Mouse (Mus musculus) cerebellum, adult 11 months (tissue): Measurements from ENCODE around the gene Fbxl13.
A peak's percentile ranks its signal among the peaks of the same experiment; 100 is the strongest.

Experiments used
- DNase-seq: peaks from one replicate; pipeline ENCODE4 v3.0.0; 2022

Gene Fbxl13

DNA sequence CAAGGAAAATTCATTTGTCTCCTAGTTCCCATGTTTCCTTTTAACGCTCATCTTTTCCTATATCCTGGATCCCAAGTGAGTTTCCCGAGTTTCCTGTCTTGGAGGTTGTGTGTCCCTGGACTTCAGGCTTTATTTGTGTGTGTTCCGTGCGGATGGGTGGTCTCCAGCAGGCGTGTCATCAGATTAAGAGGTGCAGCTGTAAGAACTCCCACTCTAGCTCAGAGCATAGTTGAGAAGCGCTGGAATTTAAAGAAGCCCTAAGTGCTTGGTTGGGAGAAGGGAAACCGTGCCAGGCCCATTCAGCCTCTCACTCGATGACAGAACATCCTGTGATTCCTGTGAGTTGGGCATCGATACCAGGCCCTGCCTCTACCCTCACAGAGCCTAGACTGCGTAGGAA, 132.1 kb downstream of the Fbxl13 start:
- no peak for DNase-seq

DNA sequence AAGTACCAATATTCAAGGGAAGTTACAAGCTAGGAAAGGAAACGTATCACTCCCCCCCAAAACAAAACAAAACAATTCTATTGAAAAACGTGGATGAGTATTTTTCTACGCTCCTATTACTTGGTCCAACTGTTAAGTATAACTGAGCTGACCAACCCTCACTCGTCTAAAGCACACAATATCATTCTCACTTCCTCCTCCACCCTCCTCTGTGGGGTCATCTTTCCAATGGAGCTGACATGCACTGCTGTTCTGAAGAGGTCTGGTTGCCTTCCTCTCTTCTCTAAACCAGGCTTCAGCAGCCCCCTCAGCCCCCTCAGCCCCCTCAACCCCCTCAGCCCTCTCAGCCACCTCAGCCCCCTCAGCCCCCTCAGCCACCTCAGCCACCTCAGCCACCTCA, 135.6 kb downstream of the Fbxl13 start:
- no peak for DNase-seq

DNA sequence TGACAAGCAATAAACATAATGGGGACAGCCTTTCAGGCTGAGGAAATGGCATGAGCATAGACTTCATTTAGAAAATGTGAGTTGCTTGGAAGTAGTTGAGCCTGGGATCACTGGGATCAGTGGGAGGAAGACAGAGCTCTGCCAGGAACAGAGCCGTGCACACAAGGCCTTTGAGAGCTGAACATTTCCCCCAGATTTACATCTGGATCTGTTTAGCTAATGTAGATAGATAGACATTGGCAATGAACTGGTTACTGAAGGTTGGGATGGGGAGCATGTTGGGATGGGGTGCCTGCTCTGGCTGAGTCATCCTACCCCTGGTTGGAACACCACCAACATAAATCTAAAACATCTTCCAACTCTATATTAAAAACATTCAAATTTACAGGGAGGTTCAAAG, 138.5 kb downstream of the Fbxl13 start:
- no peak for DNase-seq

DNA sequence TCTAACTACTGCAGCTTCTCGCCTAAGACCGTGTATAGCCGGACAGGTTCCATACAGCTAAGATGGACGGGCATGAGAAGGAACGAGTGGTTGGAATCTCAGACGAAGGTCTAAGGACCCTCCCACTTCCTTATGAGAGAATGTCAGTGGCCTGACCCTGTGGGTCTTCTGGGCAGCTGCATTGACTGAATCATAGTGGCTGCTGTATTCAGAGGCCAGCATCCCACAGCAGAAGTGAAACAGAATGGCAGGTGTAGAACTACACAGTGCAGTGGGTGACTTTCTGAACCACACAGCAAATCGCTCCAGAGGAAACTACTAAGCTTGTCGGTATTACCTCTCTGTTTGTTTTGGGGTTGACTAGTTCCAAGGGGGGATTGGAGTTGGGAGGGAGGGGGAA, 140.3 kb downstream of the Fbxl13 start:
- no peak for DNase-seq

DNA sequence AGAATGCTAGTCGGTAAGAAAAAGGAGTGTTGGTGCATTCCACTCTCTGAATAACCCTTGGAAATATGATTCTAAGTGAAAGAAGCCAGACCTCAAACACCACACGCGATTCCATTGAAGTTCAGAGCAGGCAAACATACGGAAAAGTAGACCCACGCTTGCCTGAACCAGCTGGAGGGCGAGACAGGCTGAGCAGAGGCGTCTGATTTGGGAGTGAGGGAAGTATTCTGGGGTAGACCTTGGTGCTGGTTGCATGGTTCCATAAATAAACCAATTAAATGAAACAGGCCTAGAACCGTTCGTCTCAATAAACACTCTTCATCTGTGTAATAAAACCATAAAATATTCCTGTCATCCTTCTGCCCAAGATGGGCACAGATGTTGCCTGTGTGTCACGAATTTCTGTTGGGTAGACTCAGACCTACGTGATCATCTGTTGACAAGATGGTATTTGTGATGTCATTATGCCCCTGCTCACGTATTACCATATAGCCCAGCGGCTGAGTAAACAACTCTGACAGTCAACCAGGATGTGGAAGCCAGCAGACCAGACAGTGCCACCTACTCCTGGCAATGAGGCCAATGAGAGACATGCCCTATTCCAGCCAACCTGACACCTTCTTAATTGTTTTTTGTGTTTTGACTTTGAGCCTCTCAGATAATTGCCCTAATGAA, 142.4 kb downstream of the Fbxl13 start:
- no peak for DNase-seq

DNA sequence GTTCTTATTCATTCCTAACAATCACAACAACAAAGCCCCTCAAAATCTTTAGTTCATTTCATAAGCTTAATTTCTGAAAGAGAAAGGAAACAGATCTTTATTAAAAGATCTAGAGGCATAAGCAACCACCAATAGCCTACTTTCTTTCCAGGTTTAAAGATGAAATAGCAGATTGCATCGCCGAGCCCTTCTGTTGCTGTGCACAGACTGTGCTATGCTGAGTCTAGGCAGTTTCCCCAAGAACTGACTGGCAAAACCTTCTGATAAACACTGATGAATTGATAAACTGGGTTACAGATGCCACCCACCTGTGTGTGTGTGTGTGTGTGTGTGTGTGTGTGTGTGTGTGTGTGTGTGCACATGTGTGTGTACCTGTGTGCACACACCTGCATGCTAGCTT, 144.5 kb downstream of the Fbxl13 start:
- no peak for DNase-seq

DNA sequence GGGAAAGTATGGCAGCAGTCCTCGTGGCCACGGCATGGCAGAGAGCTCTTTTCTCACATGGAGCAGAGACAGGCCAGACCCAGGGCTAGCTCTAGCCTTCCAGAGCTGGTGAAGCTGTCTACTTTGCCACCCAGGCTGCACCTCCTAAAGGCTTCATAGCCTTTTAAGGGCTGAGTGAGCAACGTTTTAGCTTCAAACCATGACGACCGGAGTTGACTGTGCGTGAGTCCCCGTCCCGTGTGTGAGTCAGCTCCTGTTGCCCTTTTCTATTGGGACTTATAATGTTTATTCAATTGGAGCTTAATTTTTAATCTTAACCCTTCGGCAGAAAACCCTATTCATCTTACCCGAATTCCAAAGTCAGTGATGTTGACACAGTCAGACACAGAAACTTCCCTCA, 145.3 kb downstream of the Fbxl13 start:
- no peak for DNase-seq

DNA sequence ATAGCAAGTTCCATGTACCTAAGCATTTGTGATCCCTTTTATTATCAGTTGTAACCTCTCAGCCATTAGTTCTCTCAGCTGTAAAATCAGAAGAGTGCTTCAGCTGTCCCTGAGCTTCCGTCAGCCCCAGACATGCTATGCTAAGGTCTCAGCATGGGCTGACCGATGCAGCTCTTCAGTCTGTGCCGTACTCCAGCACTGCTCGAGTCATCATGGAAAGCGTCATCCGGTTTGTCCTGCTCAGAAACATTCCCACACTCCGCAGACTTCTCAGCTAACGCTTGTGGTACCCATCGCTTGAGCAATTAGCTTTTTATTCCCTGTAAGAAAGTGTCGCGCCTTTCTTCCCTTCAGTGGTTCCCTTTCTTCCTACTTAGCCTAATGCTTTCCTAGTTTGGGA, 146.5 kb downstream of the Fbxl13 start:
- DNase-seq: no peak

DNA sequence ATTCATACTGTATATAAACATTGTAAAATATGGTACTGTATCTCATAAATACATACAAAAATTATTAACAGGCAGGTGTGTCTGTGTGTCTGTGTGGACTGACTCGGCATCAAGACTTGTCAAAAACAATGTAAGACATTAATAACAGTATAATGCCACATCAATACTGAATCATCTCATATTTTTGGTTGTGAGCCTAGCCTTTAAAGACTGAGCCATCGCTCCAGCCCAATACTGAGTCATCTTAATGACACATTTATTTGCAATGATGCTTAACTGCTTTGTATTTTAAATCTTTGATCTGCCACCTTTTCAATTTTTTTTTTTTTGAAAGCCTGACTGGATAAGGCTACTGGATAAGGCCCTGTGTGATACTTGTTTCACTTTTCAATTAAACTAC, 146.9 kb downstream of the Fbxl13 start:
- DNase-seq: no peak

DNA sequence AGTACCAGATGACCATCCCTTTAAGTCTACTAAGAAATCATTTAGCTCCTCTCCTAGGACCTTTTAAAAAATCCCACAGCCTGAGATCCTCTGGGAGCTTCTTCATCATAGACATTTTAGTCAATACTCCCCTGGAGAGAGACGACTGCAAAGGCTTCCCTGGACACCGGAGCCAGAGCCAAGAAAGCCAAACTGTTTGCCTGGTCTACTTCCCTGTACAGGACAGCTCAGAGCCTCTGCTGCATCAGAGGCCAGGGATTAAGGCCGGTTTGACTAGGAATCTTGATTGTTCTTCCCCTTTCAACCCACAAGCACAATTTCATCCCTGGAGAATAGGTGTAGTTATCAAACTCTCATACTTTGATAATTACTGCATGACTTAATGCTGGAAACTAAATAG, 148.6 kb downstream of the Fbxl13 start:
- DNase-seq: no peak

DNA sequence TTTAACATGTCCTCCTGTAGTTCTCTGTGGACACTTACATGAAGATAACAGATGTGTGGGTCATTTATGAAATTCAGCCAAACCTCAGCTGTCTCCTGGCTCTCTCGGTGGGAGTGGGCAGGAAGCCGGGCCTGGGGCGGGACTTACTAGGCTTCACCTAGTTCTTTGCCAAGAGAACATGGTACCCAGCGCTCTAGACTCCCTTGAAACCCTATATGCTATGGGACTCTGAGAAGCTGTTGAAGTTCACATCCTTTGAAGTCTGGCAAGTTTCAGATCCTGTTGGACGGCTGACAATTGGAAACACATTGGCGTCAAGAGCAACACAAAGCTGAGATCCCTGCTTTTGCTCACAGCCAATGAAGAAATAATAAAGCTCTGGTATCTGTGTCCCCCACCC, 149.1 kb downstream of the Fbxl13 start:
- DNase-seq: no peak

DNA sequence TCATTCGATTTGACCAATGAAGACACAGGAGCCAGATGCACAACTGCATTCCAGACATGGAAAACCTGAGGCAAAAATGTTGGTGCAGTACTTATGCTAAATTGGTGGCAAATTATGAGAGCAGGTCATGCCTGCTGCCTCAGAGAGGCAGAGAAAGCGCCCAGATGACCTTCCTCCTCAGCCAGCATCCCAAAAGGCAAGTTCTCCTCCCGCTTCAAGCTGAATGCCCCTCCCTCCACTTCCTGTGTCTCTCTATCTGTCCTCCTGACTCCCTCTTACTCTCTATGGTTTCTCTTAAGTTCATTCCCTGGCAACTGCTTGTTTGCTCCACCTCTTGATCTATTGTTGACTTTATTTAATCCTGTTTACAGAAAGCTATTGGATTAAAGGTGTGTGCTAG, 150.7 kb downstream of the Fbxl13 start:
- DNase-seq: no peak

DNA sequence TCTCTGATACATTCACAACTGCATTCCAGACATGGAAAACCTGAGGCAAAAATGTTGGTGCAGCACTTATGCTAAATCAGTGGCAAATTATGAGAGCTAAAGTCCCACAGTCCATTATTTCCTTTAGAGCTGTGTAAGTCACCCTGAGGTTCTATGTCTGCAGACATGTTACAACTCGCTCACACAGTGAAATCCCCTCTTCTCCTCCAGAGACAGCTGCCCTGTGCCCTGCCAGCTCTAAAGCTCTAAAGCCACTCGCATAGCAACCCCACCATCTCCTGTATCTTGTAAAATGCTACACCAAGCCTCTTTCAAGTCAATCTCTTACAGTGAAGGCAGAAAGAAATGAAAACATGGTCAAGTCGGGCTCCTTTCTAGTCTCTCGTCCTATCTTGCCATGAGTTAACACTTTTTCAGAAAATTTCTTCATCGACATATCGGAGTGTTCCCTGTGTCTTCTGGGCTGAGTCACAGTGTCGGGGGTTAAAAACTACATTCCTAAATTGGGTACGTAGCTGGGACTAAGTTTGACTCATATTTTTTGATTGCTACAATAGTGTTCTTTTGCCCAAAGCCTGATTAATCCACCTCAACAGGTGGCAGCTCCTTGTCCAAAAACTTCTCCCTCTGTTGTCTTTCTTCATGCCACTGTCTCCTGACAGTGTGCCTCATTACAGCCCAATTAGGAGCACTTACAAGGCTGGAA, 152.0 kb downstream of the Fbxl13 start:
- no peak for DNase-seq

DNA sequence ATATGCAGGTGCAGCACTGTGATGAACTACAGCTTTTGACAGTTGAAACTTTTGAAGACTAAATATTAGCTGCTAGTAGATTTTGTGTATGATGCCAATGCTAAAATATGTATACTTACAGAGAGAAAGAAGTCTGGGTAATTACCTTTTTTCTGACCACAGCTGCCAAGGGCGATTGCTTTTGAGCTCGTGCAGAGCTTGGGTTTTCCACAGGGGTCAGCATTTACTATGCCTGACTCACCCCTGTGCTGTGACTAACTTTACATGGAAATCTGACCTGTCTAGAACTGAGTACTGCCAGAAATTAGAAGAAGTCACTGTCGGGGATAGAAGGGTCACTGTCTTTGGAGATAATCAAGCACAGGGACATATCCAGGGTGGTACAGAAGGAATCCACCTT, 153.2 kb downstream of the Fbxl13 start:
- DNase-seq: no peak

DNA sequence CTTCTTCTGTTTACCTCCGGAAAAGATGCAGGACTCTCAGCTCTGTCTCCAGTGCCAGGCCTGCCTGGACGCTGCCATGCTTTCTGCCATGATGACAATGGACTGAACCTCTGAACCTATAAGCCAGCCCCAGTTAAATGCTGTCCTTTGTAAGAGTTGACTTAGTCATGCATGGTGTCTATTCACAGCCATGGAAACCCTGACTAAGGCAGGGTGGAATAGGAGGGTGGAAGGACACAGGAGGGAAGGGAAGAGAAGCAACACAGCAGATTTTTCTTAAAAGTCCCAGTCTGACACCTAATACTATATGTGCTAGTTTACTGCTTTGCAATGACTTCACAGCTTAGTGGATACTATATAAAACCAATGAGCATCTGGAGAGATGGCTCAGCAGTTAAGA, 154.0 kb downstream of the Fbxl13 start:
- no peak for DNase-seq

DNA sequence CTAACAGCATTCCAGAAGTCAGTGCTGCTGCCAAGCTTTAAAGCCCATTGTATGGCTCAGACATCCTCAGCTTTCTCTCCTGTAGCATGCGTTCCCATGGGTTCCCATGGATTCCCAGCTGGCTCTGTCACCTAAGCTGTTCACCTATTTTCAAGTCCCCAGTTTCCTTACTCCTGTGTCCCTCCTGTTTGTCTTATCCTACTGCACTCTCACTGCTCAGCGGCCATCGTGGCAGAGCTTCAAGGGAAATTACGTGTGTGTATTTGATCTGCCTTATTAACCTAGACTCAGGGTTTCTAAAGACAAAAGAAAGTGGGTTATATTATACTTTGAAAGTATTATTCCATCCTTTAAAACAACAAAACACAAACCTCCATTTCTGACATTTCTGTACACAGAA, 156.3 kb downstream of the Fbxl13 start:
- no peak for DNase-seq

DNA sequence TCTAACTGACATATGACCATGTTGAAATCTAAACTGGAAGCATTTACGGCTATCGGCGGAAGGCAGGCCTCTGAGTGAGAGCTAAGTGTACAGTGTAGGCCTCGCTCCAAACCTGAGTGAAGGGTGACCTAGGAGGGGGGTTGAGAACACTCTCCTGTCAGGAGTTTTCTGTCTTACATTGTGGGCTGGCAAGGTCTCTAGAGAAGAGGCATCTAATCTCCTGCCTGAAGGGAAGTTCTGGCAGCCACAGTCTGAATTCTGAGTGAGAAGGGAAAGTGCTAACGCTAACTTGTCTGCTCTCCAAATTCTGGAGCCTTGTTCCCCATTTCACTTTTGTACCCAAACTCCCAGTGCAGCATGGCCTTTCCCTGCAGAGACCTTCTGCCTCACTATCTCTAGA, 156.9 kb downstream of the Fbxl13 start:
- peak; percentile 6 for DNase-seq

DNA sequence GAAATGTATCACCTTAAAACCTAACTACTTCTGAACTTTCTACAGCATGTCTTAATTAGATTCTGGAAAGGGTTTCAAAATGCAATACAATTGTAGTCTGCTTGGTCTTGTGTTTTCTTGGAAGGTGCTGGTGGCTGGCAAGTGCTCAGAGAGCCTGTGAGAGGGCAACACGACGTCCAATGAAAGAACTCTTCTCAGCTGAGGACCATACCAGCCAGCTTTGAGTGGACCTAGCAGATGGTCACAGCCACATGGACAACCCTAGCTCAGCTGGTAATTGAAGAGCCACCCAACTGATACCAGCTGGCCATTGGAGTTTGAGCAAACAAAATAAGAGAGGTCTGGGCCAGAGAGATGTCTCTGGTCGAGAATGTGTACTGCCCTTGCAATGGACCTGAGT, 157.7 kb downstream of the Fbxl13 start:
- peak; percentile 72 for DNase-seq

DNA sequence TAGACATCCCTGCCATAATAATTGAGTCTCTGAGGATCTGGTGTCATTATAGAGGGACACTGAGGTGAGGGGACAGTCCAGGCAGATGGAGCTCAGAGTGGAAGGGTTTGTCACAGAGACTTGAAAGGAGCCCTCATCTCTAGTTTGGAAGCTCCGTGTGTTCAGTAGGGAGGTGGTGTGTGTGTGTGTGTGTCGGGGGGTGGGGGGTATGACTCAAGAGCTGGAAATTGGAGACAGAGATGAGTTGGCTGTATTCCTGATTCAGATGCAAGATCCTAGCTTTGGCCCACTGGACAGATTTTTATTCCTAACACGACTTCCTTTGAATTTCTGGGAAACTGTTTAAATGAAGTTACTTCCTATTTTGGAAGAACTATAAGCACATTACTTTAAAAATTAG, 158.1 kb downstream of the Fbxl13 start:
- DNase-seq: no peak

DNA sequence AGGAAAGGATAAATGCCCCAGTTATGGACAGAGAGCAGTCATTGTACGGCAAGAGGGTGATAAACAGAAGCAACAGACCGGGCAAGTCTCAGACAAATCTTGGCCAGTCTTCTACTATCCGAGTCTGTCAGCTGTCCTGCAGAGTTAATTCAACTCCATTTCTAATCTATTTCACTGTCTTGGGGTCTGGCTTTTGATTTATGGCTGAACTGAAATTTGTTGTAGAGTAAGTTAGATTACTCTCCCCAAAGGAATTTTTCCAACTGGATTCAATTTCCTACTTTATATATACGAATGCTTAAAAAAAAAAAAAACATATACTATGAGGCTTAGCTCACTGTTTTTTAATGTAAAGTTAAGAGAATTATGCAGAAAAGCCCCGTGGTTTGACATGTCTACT, 158.6 kb downstream of the Fbxl13 start:
- no peak for DNase-seq

DNA sequence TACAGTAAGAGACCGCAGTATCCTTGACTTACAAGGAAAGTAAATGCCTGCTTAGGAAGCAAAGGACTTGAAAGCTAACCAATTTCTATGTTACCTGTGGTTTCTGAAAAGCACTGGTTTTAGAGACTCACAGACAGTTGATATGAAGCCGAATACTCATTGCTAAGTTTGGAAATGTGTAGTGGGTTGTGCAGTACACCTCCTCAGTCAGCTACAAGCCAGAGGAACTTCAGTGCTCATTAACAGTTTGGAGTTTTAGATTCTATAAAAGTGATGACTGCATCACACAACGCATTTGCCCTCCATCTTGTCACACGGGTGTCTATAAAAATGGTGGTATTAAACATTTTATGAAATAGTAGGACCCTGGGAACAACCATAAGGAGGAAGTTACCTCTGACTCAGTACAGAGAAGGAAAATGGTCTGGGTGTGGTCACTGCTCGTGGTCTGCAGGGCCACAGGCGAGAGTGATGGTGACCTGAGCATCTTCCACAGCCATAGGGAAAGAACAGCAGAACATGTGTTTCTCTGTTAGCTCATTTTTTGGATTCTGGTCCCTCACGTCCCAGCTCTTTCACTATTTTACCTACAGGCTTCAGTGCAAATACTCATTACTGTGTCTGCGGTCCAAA, 160.1 kb downstream of the Fbxl13 start:
- no peak for DNase-seq

DNA sequence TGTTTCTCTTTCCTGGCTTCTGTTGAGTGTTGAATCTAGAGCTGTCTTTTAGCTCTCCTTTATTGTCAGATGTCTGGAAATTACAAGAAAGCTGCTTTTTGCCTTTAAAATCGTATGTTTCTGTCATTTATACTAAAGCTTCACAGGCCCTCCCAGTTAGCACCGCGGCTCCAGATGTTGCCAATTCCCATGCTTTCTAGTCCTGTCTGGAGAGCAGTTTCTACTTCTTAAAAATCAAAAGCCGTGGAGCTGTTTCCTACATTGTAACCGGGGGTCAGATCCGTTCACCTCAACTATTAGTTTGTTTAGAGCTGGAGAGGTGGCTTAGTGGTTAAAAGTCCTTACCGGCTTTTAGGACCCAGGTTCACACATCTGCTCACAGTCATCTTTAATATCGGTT, 162.2 kb downstream of the Fbxl13 start:
- DNase-seq: no peak

DNA sequence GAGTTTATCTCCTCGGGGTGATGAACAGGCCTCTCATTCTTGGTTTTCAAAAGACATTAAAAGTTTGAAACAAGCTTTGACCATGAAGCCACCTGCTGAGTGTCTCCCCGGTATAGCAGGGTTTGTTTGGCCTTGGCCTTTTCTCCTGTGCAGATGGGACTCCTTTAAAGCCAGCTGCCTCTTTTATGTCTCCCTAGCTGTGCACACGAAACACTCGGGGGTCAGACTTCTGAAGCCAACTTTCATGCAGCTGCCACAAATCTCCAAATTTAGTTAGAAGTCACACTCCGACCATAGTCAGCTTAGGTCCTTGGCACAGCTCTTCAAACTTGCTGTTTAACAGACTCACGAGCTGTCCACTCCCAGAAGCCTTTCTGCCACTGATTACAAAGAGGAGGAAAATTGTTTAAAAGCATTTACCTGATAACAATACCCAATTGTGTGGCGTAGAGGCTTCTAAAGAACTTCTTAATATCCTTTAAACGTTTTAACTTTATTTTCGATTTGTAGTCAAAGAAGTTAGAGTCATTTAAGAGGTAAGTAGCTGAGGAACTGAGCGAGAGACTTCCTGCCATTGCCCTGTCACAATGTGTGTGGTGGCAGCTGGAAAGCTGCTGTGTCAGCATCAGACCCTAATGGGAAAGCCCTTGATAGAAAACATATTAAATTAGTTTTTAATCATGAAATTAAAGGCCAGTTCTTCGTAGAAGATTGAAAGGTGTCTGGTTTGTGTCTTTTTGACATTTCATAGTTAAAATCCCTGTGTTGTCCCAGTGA, 162.8 kb downstream of the Fbxl13 start:
- no peak for DNase-seq

DNA sequence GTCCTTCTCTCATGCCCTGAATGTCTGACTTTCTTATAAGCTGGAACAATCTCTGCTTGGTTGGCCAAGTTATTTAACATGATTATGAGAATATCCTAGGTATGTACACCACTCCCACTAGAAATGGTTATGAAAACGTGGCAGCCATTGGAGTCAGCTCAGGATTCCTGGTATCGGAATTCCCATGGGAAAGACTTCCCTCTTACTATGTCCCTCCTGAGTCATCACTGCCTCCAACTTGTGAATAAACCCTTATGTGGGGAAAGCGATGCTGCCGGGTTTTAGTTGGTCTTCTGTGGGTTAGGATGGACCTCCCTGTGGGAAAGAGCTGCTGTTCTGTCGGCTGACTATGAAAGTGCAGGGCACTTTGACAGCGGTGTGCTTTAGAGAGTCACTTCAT, 163.9 kb downstream of the Fbxl13 start:
- no peak for DNase-seq
